Comparison of ENCODE assay signal across 17 mouse cellular contexts in genomic region chr2:145342956-145343355, GRCm38 (mm10).
"Had no signal": no experiment of that assay in that cellular context is flagged by ENCODE, and none has a peak within 500 bp of the region (broad histone marks: within the 10 kb centered on the region; RNA-seq: fewer than 3 reads in every experiment).

No protein-coding gene starts in this region.

- DNase-seq: liver, postnatal 0 days; lung, adult 2 months; lung, postnatal 14 days; lung, postnatal 36 days; right cerebral cortex, postnatal 25 days; thymus, adult 18-20 months; thymus, postnatal 25 days; thymus, postnatal 4 days had no signal

- H3K27ac ChIP-seq: liver, embryonic 15.5 days; lung, embryonic 15.5 days; macrophage; midbrain, embryonic 13.5 days; midbrain, embryonic 15.5 days; neural tube, embryonic 12.5 days; stomach, embryonic 15.5 days; stomach, postnatal 0 days had no signal

- H3K4me3 ChIP-seq: liver, embryonic 15.5 days; lung, embryonic 15.5 days; megakaryocyte, embryonic 14.5 days; midbrain, embryonic 13.5 days; midbrain, embryonic 15.5 days; neural tube, embryonic 12.5 days; stomach, embryonic 15.5 days had no signal
